Mouse (Mus musculus) heart, adult 2 months (tissue): ENCODE results near the gene Kirrel.

ENCODE experiments used
- CTCF ChIP-seq: fragments of 200-600 bp; IDR thresholded peaks from 2 replicates; pipeline ENCODE4 v1.8.1; 2022; ENCODE audit warnings: antibody characterized with exemption, mild to moderate bottlenecking, moderate library complexity
- POLR2A ChIP-seq: fragments of 200-500 bp; IDR thresholded peaks from 2 replicates; pipeline ENCODE4 v1.6.1; 2011; ENCODE audit warnings: mild to moderate bottlenecking, low read depth, low read length, control low read depth; ENCODE audit not compliant: insufficient read depth

GRCm38 (mm10) chr3:87087146-87087545 lies 87.4 kb downstream of the Kirrel start:
- TF ChIP-seq CTCF (no peak), POLR2A (no peak)
